Mouse (Mus musculus) C2C12 (cell line): ENCODE results near the gene Olfr322.

Source experiments
- CTCF ChIP-seq: IDR thresholded peaks from one replicate; pipeline ENCODE4 v1.5.1; 2011; ENCODE audit not compliant: control insufficient read depth, insufficient read depth, insufficient read length
- USF1 ChIP-seq: IDR thresholded peaks from one replicate; pipeline ENCODE4 v1.6.1; 2011; ENCODE audit warnings: low read depth, mild to moderate bottlenecking, control low read depth, moderate library complexity

- TF ChIP-seq CTCF, result no peak
- no peak for TF ChIP-seq USF1
Measured at GRCm38 (mm10) chr11:58626146-58626545, 32.4 kb upstream of the Olfr322 start.
